Mouse (Mus musculus) activated CD4-positive, CD25-positive, alpha-beta regulatory T cell, adult 4 months (primary cell): Measurements from ENCODE around the gene Nat8f1. TPM values are rescaled to one million over a fixed set of nuclear protein-coding genes. Genes with fewer than 3 reads are reported as not detected.

ENCODE experiments used
- polyA plus RNA-seq, 2 experiments: library from polyadenylated mRNA; unstranded; fragments of 100-300 nt; shearing (Covaris generic); gene quantifications; one replicate each; pipeline ENCODE4 v1.2.1; 2017

The Nat8f1 gene
- polyA plus RNA-seq, 2 experiments from 2014 or later = 11.3 to 11.6 TPM

Other genes with a start within 250 kb of the Nat8f1 start
- gene Nat8f7, start 202.5 kb downstream of the Nat8f1 start, polyA plus RNA-seq = not detected
- not detected for gene Nat8f3, start 149.9 kb downstream of the Nat8f1 start, polyA plus RNA-seq
- gene Nat8f6, start 94.7 kb downstream of the Nat8f1 start, polyA plus RNA-seq = not detected
- gene Nat8f5, start 94.7 kb downstream of the Nat8f1 start, polyA plus RNA-seq = not detected
- gene Nat8, start 83.6 kb downstream of the Nat8f1 start, polyA plus RNA-seq = not detected
- gene Nat8f2, start 46.5 kb downstream of the Nat8f1 start, polyA plus RNA-seq = not detected
- 1 to 10 TPM; 7.3 to 7.7 TPM for gene Nat8f4, start 10.8 kb downstream of the Nat8f1 start, polyA plus RNA-seq
- gene Tprkb, start 3.8 kb downstream of the Nat8f1 start, polyA plus RNA-seq = 10 to 100 TPM; 50.0 to 63.1 TPM
- gene Dusp11, start 46.0 kb upstream of the Nat8f1 start, polyA plus RNA-seq = 100 to 1,000 TPM; 223 to 225 TPM
- not detected for gene Figla, start 100.5 kb upstream of the Nat8f1 start, polyA plus RNA-seq
- gene Add2, start 113.0 kb upstream of the Nat8f1 start, polyA plus RNA-seq = not detected